Mouse (Mus musculus): ENCODE data around the gene Slc16a14. TPM values are rescaled to one million over a fixed set of nuclear protein-coding genes. Genes with fewer than 3 reads are reported as not detected.

The Slc16a14 gene
- polyA plus RNA-seq, 2 experiments, result not detected

DNA sequence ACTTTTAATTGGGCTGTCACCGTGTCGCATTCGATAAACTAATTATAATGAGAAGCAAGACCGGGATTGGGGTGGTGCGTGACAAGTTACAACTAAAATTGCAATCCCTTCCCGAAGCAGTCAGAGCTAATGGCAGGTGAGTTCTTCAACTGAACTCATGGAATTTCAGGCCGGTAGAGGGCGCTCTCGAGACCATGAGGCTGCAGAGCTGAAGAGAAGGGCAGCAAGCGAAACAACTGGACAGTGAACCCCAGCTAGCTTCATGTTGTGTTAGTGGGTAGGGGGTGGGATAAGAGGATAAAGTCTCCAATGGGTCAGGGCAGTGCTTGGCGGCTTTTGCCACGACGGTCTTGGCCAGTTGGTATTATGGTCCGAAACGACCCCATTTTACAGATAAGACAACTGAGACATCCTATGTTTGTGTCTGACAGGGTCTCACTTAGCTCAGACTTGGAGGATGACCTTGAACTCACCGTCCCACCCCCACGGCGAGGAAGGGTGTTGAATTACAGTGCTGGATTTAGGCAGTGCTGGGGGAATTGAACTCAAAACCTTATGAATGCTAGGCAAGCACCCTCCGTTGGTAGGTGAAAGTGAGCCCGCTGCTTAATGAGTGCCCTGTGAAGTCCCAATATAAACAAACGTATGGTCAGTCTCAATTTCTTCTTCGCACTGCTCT is 1.3 kb downstream of the Slc16a14 start:
- DNase-seq (ENCODE audit: low read depth in 3 of 3, low spot score in 3 of 3), result peak; percentile 12 to 18 (median 17)
- Histone ChIP-seq H3K9me3 (ENCODE audit: control insufficient read depth, low read length) (no peaks in the 10 kb centered on the region), H3K27me3 (ENCODE audit: control insufficient read depth, insufficient read depth, low read length) (peaks cover 17% of the 10 kb centered on the region), H3K4me1 (replicated peaks; ENCODE audit: control insufficient read depth in 2 of 2, insufficient read depth in 2 of 2, low read length in 1 of 2) (no peaks in the 10 kb centered on the region), H3K4me3 (ENCODE audit: insufficient read depth in 1 of 2, low read depth in 2 of 2, low read length in 2 of 2) (no peak overlapping the region), H3K9ac (replicated peaks) (no peak overlapping the region), H3K36me3 (replicated peaks; ENCODE audit: control insufficient read depth, insufficient read depth, low read depth) (no peaks in the 10 kb centered on the region), H3K4me2 (ENCODE audit: low read depth) (no peak overlapping the region), H3K27ac (no peak overlapping the region)
- no peak for ATAC-seq (ENCODE audit: insufficient read depth)
- TF ChIP-seq CTCF (IDR thresholded peaks at IDR 0.05; ENCODE audit: low read depth) (peak; percentile 77), EP300 (IDR thresholded peaks at IDR 0.05; ENCODE audit: low read depth) (no peak)
- WGBS (ENCODE audit: insufficient replicate concordance), result 9% methylated on average over 22 of the region's 22 CpGs

DNA sequence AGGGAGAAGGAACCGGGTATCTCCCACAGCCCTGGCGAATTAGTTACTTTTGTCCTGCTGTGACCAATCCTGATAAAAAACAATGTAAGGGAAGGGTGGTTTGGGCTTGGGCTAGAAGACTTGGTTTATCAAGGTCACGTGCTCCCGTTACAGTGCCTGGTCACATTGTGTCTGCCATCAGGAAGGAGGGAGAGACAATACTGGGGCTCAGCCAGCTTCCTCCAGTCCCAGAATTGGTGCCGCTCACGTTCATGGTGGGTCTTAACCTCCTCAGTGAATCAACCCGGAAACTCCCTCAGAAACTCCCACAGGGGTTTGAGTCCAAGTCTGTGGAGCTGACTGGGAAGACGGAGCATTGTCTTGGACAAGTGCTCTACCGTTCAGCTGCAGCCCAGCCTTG is 9.3 kb downstream of the Slc16a14 start:
- no peak for TF ChIP-seq EP300 (IDR thresholded peaks at IDR 0.05; ENCODE audit: low read depth)
- TF ChIP-seq CTCF (IDR thresholded peaks at IDR 0.05; ENCODE audit: low read depth), result no peak
- 54% methylated on average over 9 of the region's 9 CpGs for WGBS (ENCODE audit: insufficient replicate concordance)
- no peak for ATAC-seq (ENCODE audit: insufficient read depth)

DNA sequence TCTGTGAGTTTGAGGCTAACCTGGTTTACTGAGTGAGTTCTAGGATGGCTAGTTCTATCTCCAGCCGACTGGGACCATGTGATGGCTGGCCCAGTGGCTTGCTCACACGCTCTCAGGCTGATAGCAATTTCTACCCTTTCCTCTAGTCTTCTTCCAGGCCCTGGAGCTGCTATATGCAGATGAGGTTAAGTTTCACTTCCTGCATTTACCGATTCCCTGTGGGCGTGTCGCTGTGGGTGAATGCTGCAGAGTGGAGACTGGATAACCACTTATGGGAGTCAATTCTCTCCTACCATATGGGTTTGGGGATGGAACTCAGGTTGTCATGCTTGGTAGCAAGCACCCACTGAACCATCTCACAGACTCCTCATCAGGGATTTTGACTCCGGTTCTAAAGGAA is 10.8 kb downstream of the Slc16a14 start:
- TF ChIP-seq CTCF (IDR thresholded peaks at IDR 0.05; ENCODE audit: low read depth), result no peak
- TF ChIP-seq EP300 (IDR thresholded peaks at IDR 0.05; ENCODE audit: low read depth), result no peak
- Histone ChIP-seq H3K36me3 (replicated peaks; ENCODE audit: control insufficient read depth, insufficient read depth, low read depth) (no peaks in the 10 kb centered on the region), H3K4me2 (ENCODE audit: low read depth) (no peak overlapping the region), H3K9me3 (ENCODE audit: control insufficient read depth, low read length) (no peaks in the 10 kb centered on the region), H3K9ac (replicated peaks) (no peak overlapping the region), H3K27ac (no peak overlapping the region), H3K27me3 (ENCODE audit: control insufficient read depth, insufficient read depth, low read length) (no peaks in the 10 kb centered on the region), H3K4me1 (replicated peaks; ENCODE audit: control insufficient read depth in 2 of 2, insufficient read depth in 2 of 2, low read length in 1 of 2) (0 out of 4 replicates have a peak, but pooled peaks cover 0 to 3% of the 10 kb centered on the region in 2 experiments), H3K4me3 (ENCODE audit: insufficient read depth in 1 of 2, low read depth in 2 of 2, low read length in 2 of 2) (no peak overlapping the region)
- ATAC-seq (ENCODE audit: insufficient read depth) (no peak), DNase-seq (ENCODE audit: low read depth in 3 of 3, low spot score in 3 of 3) (no peak)
- WGBS (ENCODE audit: insufficient replicate concordance), result 47% methylated on average over 6 of the region's 6 CpGs

More for the DNA sequence above, 9.3 kb downstream of the Slc16a14 start:
- 0 out of 4 replicates have a peak, but pooled peaks cover 0 to 3% of the 10 kb centered on the region in 2 experiments for H3K4me1 ChIP-seq (replicated peaks; ENCODE audit: control insufficient read depth in 2 of 2, insufficient read depth in 2 of 2, low read length in 1 of 2)
- no peak overlapping the region for H3K4me3 ChIP-seq (ENCODE audit: insufficient read depth in 1 of 2, low read depth in 2 of 2, low read length in 2 of 2)
- H3K9me3 ChIP-seq (ENCODE audit: control insufficient read depth, low read length), result no peaks in the 10 kb centered on the region
- H3K36me3 ChIP-seq (replicated peaks; ENCODE audit: control insufficient read depth, insufficient read depth, low read depth), result no peaks in the 10 kb centered on the region
- H3K27me3 ChIP-seq (ENCODE audit: control insufficient read depth, insufficient read depth, low read length), result no peaks in the 10 kb centered on the region
- no peak overlapping the region for H3K27ac ChIP-seq
- DNase-seq (ENCODE audit: low read depth in 3 of 3, low spot score in 3 of 3), result no peak
- H3K9ac ChIP-seq (replicated peaks), result no peak overlapping the region
- no peak overlapping the region for H3K4me2 ChIP-seq (ENCODE audit: low read depth)

DNA sequence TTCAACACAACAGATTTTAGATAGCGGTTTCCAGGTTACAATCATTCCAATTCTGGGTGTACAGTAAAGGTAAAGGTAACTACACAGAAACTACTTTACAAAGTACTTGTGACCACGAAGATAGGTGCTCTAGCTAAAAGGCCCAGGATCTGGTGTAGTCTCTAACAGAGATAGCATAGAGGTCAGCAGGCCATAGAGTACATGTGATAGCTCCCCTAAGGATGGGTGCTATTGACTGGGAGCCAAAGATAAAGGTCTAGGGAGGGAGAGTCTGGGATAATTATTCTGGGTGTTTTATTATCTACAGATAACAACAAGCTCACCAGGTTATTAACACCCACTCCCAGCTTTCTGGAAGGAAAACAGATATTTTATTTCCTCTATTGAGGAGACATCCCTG is 11.5 kb downstream of the Slc16a14 start:
- DNase-seq (ENCODE audit: low read depth in 3 of 3, low spot score in 3 of 3), result no peak
- H3K9ac ChIP-seq (replicated peaks), result no peak overlapping the region
- 54% methylated on average over 2 of the region's 2 CpGs for WGBS (ENCODE audit: insufficient replicate concordance)
- no peaks in the 10 kb centered on the region for H3K27me3 ChIP-seq (ENCODE audit: control insufficient read depth, insufficient read depth, low read length)
- TF ChIP-seq EP300 (IDR thresholded peaks at IDR 0.05; ENCODE audit: low read depth) (no peak), CTCF (IDR thresholded peaks at IDR 0.05; ENCODE audit: low read depth) (no peak)
- no peak overlapping the region for H3K27ac ChIP-seq
- ATAC-seq (ENCODE audit: insufficient read depth), result no peak
- H3K9me3 ChIP-seq (ENCODE audit: control insufficient read depth, low read length), result no peaks in the 10 kb centered on the region
- no peak overlapping the region for H3K4me3 ChIP-seq (ENCODE audit: insufficient read depth in 1 of 2, low read depth in 2 of 2, low read length in 2 of 2)
- H3K4me2 ChIP-seq (ENCODE audit: low read depth), result no peak overlapping the region
- 0 out of 4 replicates have a peak, but pooled peaks cover 0 to 3% of the 10 kb centered on the region in 2 experiments for H3K4me1 ChIP-seq (replicated peaks; ENCODE audit: control insufficient read depth in 2 of 2, insufficient read depth in 2 of 2, low read length in 1 of 2)
- no peaks in the 10 kb centered on the region for H3K36me3 ChIP-seq (replicated peaks; ENCODE audit: control insufficient read depth, insufficient read depth, low read depth)

DNA sequence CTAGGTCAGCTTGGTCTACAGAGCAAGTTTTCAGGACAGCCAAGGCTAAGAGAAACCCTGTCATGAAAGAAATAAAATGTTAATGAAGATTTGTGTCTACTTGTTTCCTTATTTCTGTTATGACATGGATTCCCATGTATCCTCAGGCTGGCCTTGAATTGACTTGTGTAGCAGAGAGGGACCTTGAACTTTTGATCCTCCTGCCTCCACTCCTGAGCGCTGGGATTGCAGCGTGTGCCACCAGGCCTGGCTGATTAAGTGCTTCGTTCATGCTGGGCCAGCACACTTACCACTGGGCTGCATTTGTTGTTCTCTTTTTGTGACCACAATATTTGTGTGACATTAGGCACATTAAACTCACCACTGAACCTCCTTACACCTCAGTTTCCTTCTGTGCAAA is 16.1 kb downstream of the Slc16a14 start:
- Histone ChIP-seq H3K4me3 (ENCODE audit: insufficient read depth in 1 of 2, low read depth in 2 of 2, low read length in 2 of 2) (no peak overlapping the region), H3K4me2 (ENCODE audit: low read depth) (no peak overlapping the region), H3K9ac (replicated peaks) (no peak overlapping the region), H3K4me1 (replicated peaks; ENCODE audit: control insufficient read depth in 2 of 2, insufficient read depth in 2 of 2, low read length in 1 of 2) (0 out of 4 replicates have a peak, but pooled peaks cover 0 to 1% of the 10 kb centered on the region in 2 experiments), H3K27ac (no peak overlapping the region), H3K27me3 (ENCODE audit: control insufficient read depth, insufficient read depth, low read length) (no peaks in the 10 kb centered on the region), H3K36me3 (replicated peaks; ENCODE audit: control insufficient read depth, insufficient read depth, low read depth) (no peaks in the 10 kb centered on the region), H3K9me3 (ENCODE audit: control insufficient read depth, low read length) (no peaks in the 10 kb centered on the region)
- 73% methylated on average over 3 of the region's 3 CpGs for WGBS (ENCODE audit: insufficient replicate concordance)
- TF ChIP-seq EP300 (IDR thresholded peaks at IDR 0.05; ENCODE audit: low read depth) (no peak), CTCF (IDR thresholded peaks at IDR 0.05; ENCODE audit: low read depth) (no peak)
- ATAC-seq (ENCODE audit: insufficient read depth), result no peak
- no peak for DNase-seq (ENCODE audit: low read depth in 3 of 3, low spot score in 3 of 3)
